Mouse (Mus musculus) liver, embryonic 14.5 days (tissue): ENCODE measurements at regions not wholly inside any gene's neighbourhood (a gene's known extent, or its start where the extent isn't known, plus 50 kb on each side); places are given as distances from the start of the nearest gene placed in this dataset.

Experiments
- CTCF ChIP-seq: IDR thresholded peaks from 2 replicates; pipeline ENCODE4 v1.5.1; 2016; ENCODE audit warnings: antibody characterized with exemption, low read depth, control low read depth
- EP300 ChIP-seq: IDR thresholded peaks from 2 replicates; pipeline ENCODE4 v1.6.1; 2016; ENCODE audit warnings: antibody characterized with exemption, low read depth

DNA sequence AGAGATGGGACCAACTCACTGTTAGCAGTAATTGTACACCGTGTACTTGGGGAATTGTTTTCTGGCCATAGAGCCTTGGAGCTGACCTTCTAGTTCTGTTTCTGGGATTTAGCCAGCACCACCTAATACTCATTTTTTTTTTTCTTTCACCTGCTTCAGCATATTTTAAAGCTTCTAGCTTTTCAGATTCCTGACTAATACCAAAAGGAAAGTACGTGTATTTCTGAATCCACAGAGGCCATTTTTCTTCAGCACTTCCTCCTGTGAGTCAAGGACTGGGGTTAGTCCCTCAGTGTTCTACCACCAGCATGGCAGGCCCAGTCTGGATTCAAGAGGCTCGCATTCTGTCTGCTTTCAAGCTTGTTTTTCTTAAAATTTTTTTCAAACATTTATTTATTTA lies 189.3 kb downstream of the Otol1 start:
- TF ChIP-seq CTCF (no peak), EP300 (no peak)
